Mouse (Mus musculus) forebrain, postnatal 0 days (tissue): ENCODE results near the gene Nyap2. TPM values are rescaled to one million over a fixed set of nuclear protein-coding genes. Genes with fewer than 3 reads are reported as not detected.

Experiments
- ATAC-seq: fragments of 200-750 bp; cut with Nextera tagmentation; 2 replicates; pipeline ENCODE4 v1.8.0; 2017; ENCODE audit warnings: mild to moderate bottlenecking, moderate library complexity
- DNase-seq: peaks from one replicate; pipeline ENCODE4 v3.0.0-alpha.2; 2015
- H3K27ac ChIP-seq: fragments of 300-500 bp; sonication (generic); 2 replicates; pipeline ENCODE4 v1.5.1; 2014; ENCODE audit warnings: low read depth, mild to moderate bottlenecking, antibody characterized with exemption, low read length, moderate library complexity, mixed read lengths
- H3K27me3 ChIP-seq: fragments of 300-500 bp; sonication (generic); 2 replicates; pipeline ENCODE4 v1.6.1; 2014; ENCODE audit warnings: mild to moderate bottlenecking, low read length, mixed read lengths; ENCODE audit not compliant: insufficient read depth
- H3K36me3 ChIP-seq: fragments of 300-500 bp; sonication (generic); 2 replicates; pipeline ENCODE4 v1.6.1; 2014; ENCODE audit warnings: mild to moderate bottlenecking, moderate library complexity; ENCODE audit not compliant: insufficient read depth
- H3K4me1 ChIP-seq: fragments of 300-500 bp; sonication (generic); 2 replicates; pipeline ENCODE4 v1.6.1; 2014; ENCODE audit warnings: antibody characterized with exemption; ENCODE audit not compliant: insufficient read depth
- H3K4me2 ChIP-seq: fragments of 300-500 bp; sonication (generic); 2 replicates; pipeline ENCODE4 v1.6.1; 2014; ENCODE audit warnings: low read depth, mild to moderate bottlenecking, moderate library complexity
- H3K4me3 ChIP-seq: fragments of 300-500 bp; sonication (generic); 2 replicates; pipeline ENCODE4 v1.5.1; 2014; ENCODE audit warnings: low read depth, low read length, mixed read lengths
- H3K9ac ChIP-seq: fragments of 300-500 bp; sonication (generic); 2 replicates; pipeline ENCODE4 v1.6.1; 2014; ENCODE audit warnings: mild to moderate bottlenecking
- H3K9me3 ChIP-seq: fragments of 300-500 bp; sonication (generic); 2 replicates; pipeline ENCODE4 v1.6.1; 2016; ENCODE audit warnings: low read length
- CTCF ChIP-seq: sonication (generic); IDR thresholded peaks from 2 replicates; pipeline ENCODE4 v1.5.1; 2016; ENCODE audit warnings: antibody characterized with exemption, control low read depth, low read depth
- WGBS: fragments of 180-500 bp; shearing (Covaris S2); extraction: QIAGEN DNeasy Blood & Tissue Kit; methylation state at CpG from one replicate; pipeline ENCODE4 v1.1.7; 2014; 5-methylcytosine and 5-hydroxymethylcytosine counted together
- polyA plus RNA-seq: library from polyadenylated mRNA; unstranded; fragments of >200 nt; fragmentation: Nextera tagmentation; extraction: Ambion mirVana; gene quantifications from 2 replicates; pipeline ENCODE4 v1.2.1, GENCODE M21; 2015
- total RNA-seq: library from RNA; depleted of rRNA; stranded (reverse); fragments of >200 nt; gene quantifications from 2 replicates; pipeline ENCODE4 v1.2.3, GENCODE M21; 2014

Gene Nyap2
- total and polyA plus RNA-seq, 2 experiments from 2014 or later: 6.3 to 32.8 TPM

GRCm38 (mm10) chr1:81101749-81102148 lies 25.0 kb downstream of the Nyap2 start:
- Histone ChIP-seq H3K9ac (no peak overlapping the region), H3K4me3 (no peak overlapping the region), H3K36me3 (no peaks in the 10 kb centered on the region), H3K4me2 (no peak overlapping the region), H3K27me3 (no peaks in the 10 kb centered on the region), H3K9me3 (no peaks in the 10 kb centered on the region), H3K27ac (no peak overlapping the region), H3K4me1 (0 out of 2 replicates have a peak, but pooled peaks cover 5% of the 10 kb centered on the region)
- ATAC-seq (peak; percentile 55), DNase-seq (no peak)
- WGBS: 53% methylated on average over 1 of the region's 1 CpGs
- TF ChIP-seq CTCF: no peak

DNA sequence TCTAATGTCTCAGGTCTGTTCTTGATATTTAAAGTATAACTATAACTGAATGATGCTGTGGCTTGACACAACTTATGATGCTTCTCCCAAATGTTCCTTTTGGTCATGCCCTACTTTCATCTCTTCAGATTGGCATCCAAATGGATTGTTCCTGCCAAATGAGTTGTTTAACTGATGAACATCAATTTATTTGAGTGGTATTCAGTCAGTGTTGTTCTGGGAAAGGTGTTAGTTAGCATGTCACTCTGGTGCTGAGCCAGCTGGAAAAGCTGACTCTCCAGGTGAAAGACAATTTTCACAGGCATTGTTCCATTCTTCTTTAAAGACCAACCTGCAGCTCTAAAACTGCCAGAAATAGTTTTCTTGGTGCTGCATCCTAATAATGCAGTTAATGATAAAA lies 43.0 kb downstream of the Nyap2 start:
- no peak overlapping the region for H3K4me2 ChIP-seq
- TF ChIP-seq CTCF: no peak
- ATAC-seq (no peak), DNase-seq (no peak)
- H3K9me3 ChIP-seq: no peaks in the 10 kb centered on the region
- no peak overlapping the region for H3K9ac ChIP-seq
- H3K4me1 ChIP-seq: no peaks in the 10 kb centered on the region
- no peak overlapping the region for H3K27ac ChIP-seq
- no peaks in the 10 kb centered on the region for H3K36me3 ChIP-seq
- H3K27me3 ChIP-seq: no peaks in the 10 kb centered on the region
- no peak overlapping the region for H3K4me3 ChIP-seq

DNA sequence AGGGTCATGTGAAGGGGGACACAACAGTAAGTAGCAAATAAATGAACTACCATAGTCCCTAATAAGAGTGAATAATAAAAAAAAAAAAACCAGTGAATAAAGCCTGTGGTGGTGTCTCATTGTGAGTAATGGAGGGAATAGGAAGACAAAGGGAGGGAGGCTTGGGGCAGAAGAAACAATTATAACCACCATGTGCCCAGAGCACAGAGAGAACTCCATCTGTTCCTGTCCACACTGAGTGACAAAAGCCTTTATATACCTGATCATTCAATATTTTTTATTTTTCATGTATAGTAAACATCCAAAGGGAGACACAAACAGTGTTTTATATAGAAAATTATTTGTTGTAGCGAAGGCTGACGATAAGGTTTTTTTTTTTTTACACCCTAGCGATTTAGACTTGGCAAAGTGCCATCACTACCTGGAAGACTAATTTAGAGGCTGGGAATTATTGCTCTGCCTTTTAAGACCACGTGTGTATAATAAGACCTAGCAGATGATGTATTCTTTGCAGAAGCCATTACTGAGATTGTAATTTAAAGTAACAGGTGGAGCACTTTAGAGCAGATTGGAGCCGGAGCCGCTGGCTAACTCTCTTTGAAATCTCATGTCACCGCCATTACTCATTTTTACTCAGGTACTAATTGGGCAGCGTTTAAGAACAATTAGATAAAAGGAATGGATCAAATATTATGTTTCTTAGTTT lies 55.4 kb downstream of the Nyap2 start:
- ATAC-seq: no peak
- TF ChIP-seq CTCF: no peak
- Histone ChIP-seq H3K36me3 (no peaks in the 10 kb centered on the region), H3K4me2 (no peak overlapping the region), H3K27me3 (no peaks in the 10 kb centered on the region), H3K27ac (no peak overlapping the region), H3K9ac (no peak overlapping the region), H3K9me3 (no peaks in the 10 kb centered on the region), H3K4me1 (no peaks in the 10 kb centered on the region), H3K4me3 (no peak overlapping the region)
- DNase-seq: peak; percentile 16
- 44% methylated on average over 8 of the region's 8 CpGs for WGBS

- no peak for ATAC-seq
- Histone ChIP-seq H3K9ac (no peak overlapping the region), H3K9me3 (no peaks in the 10 kb centered on the region), H3K27me3 (no peaks in the 10 kb centered on the region), H3K4me3 (no peak overlapping the region), H3K4me2 (no peak overlapping the region), H3K4me1 (no peaks in the 10 kb centered on the region), H3K27ac (no peak overlapping the region), H3K36me3 (no peaks in the 10 kb centered on the region)
- no peak for TF ChIP-seq CTCF
- no peak for DNase-seq
Measured at GRCm38 (mm10) chr1:81143855-81144254, 67.1 kb downstream of the Nyap2 start.

DNA sequence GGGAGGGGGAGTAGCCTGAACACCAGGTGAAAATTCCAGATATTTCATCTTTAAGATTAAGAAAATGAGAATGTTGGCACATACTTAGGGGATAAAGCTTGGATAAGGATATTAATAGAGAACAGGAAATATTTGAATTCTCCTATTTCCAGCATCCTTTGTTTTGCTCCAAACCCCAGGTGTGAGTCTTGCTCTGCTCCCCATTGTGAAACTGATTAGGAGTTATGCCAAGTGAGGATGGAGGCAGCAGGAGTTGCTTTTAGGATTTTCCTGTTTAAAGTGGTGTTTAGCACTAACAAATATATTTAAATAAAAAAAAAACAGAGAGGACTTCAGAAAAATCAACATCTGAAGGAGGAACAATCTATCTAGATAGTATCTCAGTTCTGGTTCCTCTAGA lies 68.8 kb downstream of the Nyap2 start:
- no peaks in the 10 kb centered on the region for H3K4me1 ChIP-seq
- ATAC-seq: no peak
- no peaks in the 10 kb centered on the region for H3K27me3 ChIP-seq
- H3K27ac ChIP-seq: no peak overlapping the region
- H3K9me3 ChIP-seq: no peaks in the 10 kb centered on the region
- no peak overlapping the region for H3K9ac ChIP-seq
- no peak overlapping the region for H3K4me2 ChIP-seq
- H3K4me3 ChIP-seq: no peak overlapping the region
- no peak for TF ChIP-seq CTCF
- no peaks in the 10 kb centered on the region for H3K36me3 ChIP-seq
- DNase-seq: no peak

- no peak overlapping the region for H3K4me3 ChIP-seq
- no peaks in the 10 kb centered on the region for H3K4me1 ChIP-seq
- no peak overlapping the region for H3K4me2 ChIP-seq
- TF ChIP-seq CTCF: no peak
- no peak for ATAC-seq
- H3K27ac ChIP-seq: no peak overlapping the region
- H3K9me3 ChIP-seq: no peaks in the 10 kb centered on the region
- H3K27me3 ChIP-seq: no peaks in the 10 kb centered on the region
- no peak overlapping the region for H3K9ac ChIP-seq
- 19% methylated on average over 3 of the region's 3 CpGs for WGBS
- no peak for DNase-seq
- H3K36me3 ChIP-seq: no peaks in the 10 kb centered on the region
Measured at GRCm38 (mm10) chr1:81169245-81169644, 92.5 kb downstream of the Nyap2 start.

- Histone ChIP-seq H3K9ac (no peak overlapping the region), H3K9me3 (no peaks in the 10 kb centered on the region), H3K27ac (no peak overlapping the region), H3K4me1 (no peaks in the 10 kb centered on the region), H3K36me3 (no peaks in the 10 kb centered on the region), H3K27me3 (no peaks in the 10 kb centered on the region), H3K4me3 (no peak overlapping the region), H3K4me2 (no peak overlapping the region)
- ATAC-seq: peak; percentile 32; the same call in 1 of the 2 replicates
- DNase-seq: peak; percentile 14
- TF ChIP-seq CTCF: no peak
Measured at GRCm38 (mm10) chr1:81172703-81173102, 96.0 kb downstream of the Nyap2 start.
